Mouse (Mus musculus): ENCODE measurements at regions not wholly inside any gene's neighbourhood (a gene's known extent, or its start where the extent isn't known, plus 50 kb on each side); places are given as distances from the start of the nearest gene placed in this dataset.

GRCm38 (mm10) chr3:150493433-150494045 is 944.1 kb upstream of the Adgrl4 start:
- no peak for DNase-seq (ENCODE audit: low spot score in 2 of 2)

GRCm38 (mm10) chr3:150530966-150531365 is 906.7 kb upstream of the Adgrl4 start:
- DNase-seq (ENCODE audit: low spot score in 2 of 2), result no peak

- DNase-seq (ENCODE audit: low spot score in 2 of 2), result no peak
Observed at GRCm38 (mm10) chr3:150543118-150543517, 894.6 kb upstream of the Adgrl4 start.

GRCm38 (mm10) chr3:150588474-150588873 is 849.2 kb upstream of the Adgrl4 start:
- DNase-seq (ENCODE audit: low spot score in 2 of 2), result no peak

- no peak for DNase-seq (ENCODE audit: low spot score in 2 of 2)
Observed at GRCm38 (mm10) chr3:150590978-150591377, 846.7 kb upstream of the Adgrl4 start.

GRCm38 (mm10) chr3:150603400-150604095 is 834.1 kb upstream of the Adgrl4 start:
- no peak for DNase-seq (ENCODE audit: low spot score in 2 of 2)

GRCm38 (mm10) chr3:150610681-150611101 is 827.0 kb upstream of the Adgrl4 start:
- peak; percentile 62 to 86 for DNase-seq (ENCODE audit: low spot score in 2 of 2)

GRCm38 (mm10) chr3:150637544-150637943 is 800.1 kb upstream of the Adgrl4 start:
- no peak for DNase-seq (ENCODE audit: low spot score in 2 of 2)

GRCm38 (mm10) chr3:150640004-150640676 is 797.5 kb upstream of the Adgrl4 start:
- DNase-seq (ENCODE audit: low spot score in 2 of 2), result no peak

- no peak for DNase-seq (ENCODE audit: low spot score in 2 of 2)
Observed at GRCm38 (mm10) chr3:150648040-150648439, 789.6 kb upstream of the Adgrl4 start.

- peak in 1 of 2 experiments; percentile 19 for DNase-seq (ENCODE audit: low spot score in 2 of 2)
Observed at GRCm38 (mm10) chr3:150649783-150650565, 787.7 kb upstream of the Adgrl4 start.

- no peak for DNase-seq (ENCODE audit: low spot score in 2 of 2)
Observed at GRCm38 (mm10) chr3:150695751-150696150, 741.9 kb upstream of the Adgrl4 start.

GRCm38 (mm10) chr3:150699990-150700389 is 737.7 kb upstream of the Adgrl4 start:
- DNase-seq (ENCODE audit: low spot score in 2 of 2), result no peak

Measured in gastrocnemius, postnatal 4 days (tissue).